Mouse (Mus musculus): ENCODE data around the gene Rara. TPM values are rescaled to one million over a fixed set of nuclear protein-coding genes. Genes with fewer than 3 reads are reported as not detected.
A peak's percentile ranks its signal among the peaks of the same experiment; 100 is the strongest.
"Not testable (repeated sequence)": the region's sequence is repeated elsewhere in the genome, so short reads cannot be mapped to it uniquely, and the experiment has no call there.

Rara gene
- total and polyA plus RNA-seq, 3 experiments: 4.5 to 13.7 (median 12.1) TPM

DNA sequence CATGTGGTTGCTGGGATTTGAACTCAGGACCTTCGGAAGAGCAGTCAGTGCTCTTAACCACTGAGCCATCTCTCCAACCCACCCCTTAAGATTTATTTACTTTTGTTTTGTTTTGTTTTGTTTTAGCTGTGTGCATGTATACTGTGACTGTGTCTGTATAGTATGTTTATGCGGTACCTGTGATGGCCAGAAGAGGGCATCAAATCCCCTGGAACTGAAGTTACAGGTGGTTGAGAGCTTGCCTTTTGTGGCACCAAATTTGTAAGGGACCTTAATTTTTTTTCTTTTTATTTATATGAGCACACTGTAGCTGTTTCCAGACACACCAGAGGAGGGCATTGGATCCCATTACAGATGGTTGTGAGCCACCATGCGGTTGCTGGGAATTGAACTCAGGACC is 11.2 kb upstream of the Rara start:
- H3K4me3 ChIP-seq (replicated peaks in 1 of 3; ENCODE audit: low read depth in 2 of 3, low read length in 2 of 3, poor library complexity in 1 of 3); H3K9me3 ChIP-seq (replicated peaks; ENCODE audit: low read length); H3K27ac ChIP-seq (ENCODE audit: insufficient read depth, low read depth); H3K27me3 ChIP-seq (replicated peaks); H3K9ac ChIP-seq (ENCODE audit: insufficient read depth, low read depth); H3K4me2 ChIP-seq (ENCODE audit: insufficient read depth, low read depth, poor library complexity, severe bottlenecking); dilution Hi-C loops (cut with MboI; ENCODE audit: extremely low pct_ligation_motif_present, extremely low pct_unique_long_range_greater_than_20kb, low sequenced_read_pairs): not testable (repeated sequence)
- Histone ChIP-seq H3K36me3 (replicated peaks in 1 of 2; ENCODE audit: control insufficient read depth in 1 of 2, insufficient read depth in 1 of 2, low read length in 1 of 2) (peaks cover 81 to 94% of the 10 kb centered on the region in 2 experiments), H3K79me2 (replicated peaks; ENCODE audit: control insufficient read depth, extremely low read depth, insufficient read depth, poor library complexity, severe bottlenecking) (peaks cover 11% of the 10 kb centered on the region), H3K4me1 (ENCODE audit: control insufficient read depth in 1 of 2, insufficient read depth in 2 of 2) (peaks cover 0 to 15% of the 10 kb centered on the region in 2 experiments; a peak in 1 of 4 replicates)
- in situ Hi-C loops (cut with MboI; ENCODE audit: low pct_ligation_motif_present, low pct_unique_long_range_greater_than_20kb, low sequenced_read_pairs): loop anchor here (5.0 to 10.0 kb wide), 3 partner anchors 58 to 222 kb away; partner anchors contain the start of gene Top2a
- peak; percentile 50 for DNase-seq (ENCODE audit: extremely low read depth)
- peak; percentile 60 for TF ChIP-seq RAD21 (IDR thresholded peaks at IDR 0.05; ENCODE audit: low read depth, low read length)
- peak; percentile 39 to 72; a peak in 3 of 4 replicates for TF ChIP-seq CTCF (conservative IDR thresholded peaks at IDR 0.05 in 1 of 2, IDR thresholded peaks at IDR 0.05 in 1 of 2; ENCODE audit: low read depth in 2 of 2, low read length in 2 of 2)
- TF ChIP-seq SMC3 (IDR thresholded peaks at IDR 0.05; ENCODE audit: low read depth, low read length): peak; percentile 63
- 0 out of 2 replicates have a peak, but pooled peaks have one; percentile 28 for TF ChIP-seq ZNF384 (IDR thresholded peaks at IDR 0.05; ENCODE audit: low read depth, low read length)

DNA sequence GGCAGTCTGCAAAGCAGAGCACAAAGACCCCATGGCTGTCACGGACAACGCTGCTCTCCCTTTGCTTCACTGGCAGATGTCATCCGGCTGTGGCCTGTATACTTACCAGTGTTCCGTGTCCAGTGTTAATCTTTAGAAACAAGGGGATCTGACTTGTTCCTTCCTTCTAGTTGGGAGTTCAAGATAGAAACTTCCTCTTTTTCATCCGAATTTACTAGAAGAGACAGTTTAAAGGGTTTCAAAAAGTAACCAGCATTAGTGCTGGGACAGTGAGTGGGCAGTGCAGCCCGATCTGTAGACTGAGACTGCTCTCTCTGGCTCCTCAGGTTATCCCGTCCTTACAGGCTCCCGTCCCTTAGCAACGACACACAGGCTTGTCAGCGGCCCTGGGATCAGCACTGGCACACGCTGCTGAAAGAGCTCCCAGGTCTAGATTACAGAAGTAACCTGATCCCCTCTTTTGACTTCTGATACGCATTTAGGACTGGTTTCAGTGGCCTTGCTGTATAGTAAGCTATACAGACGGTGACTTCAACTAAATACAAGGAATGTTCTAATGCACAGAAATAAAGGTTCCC is 10.1 kb upstream of the Rara start:
- TF ChIP-seq JUND (conservative IDR thresholded peaks at IDR 0.05; ENCODE audit: low read depth, low read length) (no peak), USF2 (conservative IDR thresholded peaks at IDR 0.05; ENCODE audit: low read depth, low read length) (no peak)
- H3K27ac ChIP-seq (ENCODE audit: insufficient read depth, low read depth): no peak overlapping the region
- peaks cover 80 to 90% of the 10 kb centered on the region in 2 experiments for H3K36me3 ChIP-seq (replicated peaks in 1 of 2; ENCODE audit: control insufficient read depth in 1 of 2, insufficient read depth in 1 of 2, low read length in 1 of 2)
- no peaks in the 10 kb centered on the region for H3K27me3 ChIP-seq (replicated peaks)
- H3K79me2 ChIP-seq (replicated peaks; ENCODE audit: control insufficient read depth, extremely low read depth, insufficient read depth, poor library complexity, severe bottlenecking): peaks cover 11% of the 10 kb centered on the region
- in situ Hi-C loops (cut with MboI; ENCODE audit: low pct_ligation_motif_present, low pct_unique_long_range_greater_than_20kb, low sequenced_read_pairs): loop anchor here (5.0 to 10.0 kb wide), 3 partner anchors 57 to 223 kb away; partner anchors contain the start of gene Top2a
- H3K4me1 ChIP-seq (ENCODE audit: control insufficient read depth in 1 of 2, insufficient read depth in 2 of 2): peaks cover 0 to 13% of the 10 kb centered on the region in 2 experiments; a peak in 1 of 4 replicates
- no peak overlapping the region for H3K9ac ChIP-seq (ENCODE audit: insufficient read depth, low read depth)
- H3K4me2 ChIP-seq (ENCODE audit: insufficient read depth, low read depth, poor library complexity, severe bottlenecking): no peak overlapping the region
- H3K4me3 ChIP-seq (replicated peaks in 1 of 3; ENCODE audit: low read depth in 2 of 3, low read length in 2 of 3, poor library complexity in 1 of 3): no peak overlapping the region
- H3K9me3 ChIP-seq (replicated peaks; ENCODE audit: low read length): no peaks in the 10 kb centered on the region
- dilution Hi-C loops (cut with MboI; ENCODE audit: extremely low pct_ligation_motif_present, extremely low pct_unique_long_range_greater_than_20kb, low sequenced_read_pairs): no loop called here
- DNase-seq (ENCODE audit: extremely low read depth): no peak

DNA sequence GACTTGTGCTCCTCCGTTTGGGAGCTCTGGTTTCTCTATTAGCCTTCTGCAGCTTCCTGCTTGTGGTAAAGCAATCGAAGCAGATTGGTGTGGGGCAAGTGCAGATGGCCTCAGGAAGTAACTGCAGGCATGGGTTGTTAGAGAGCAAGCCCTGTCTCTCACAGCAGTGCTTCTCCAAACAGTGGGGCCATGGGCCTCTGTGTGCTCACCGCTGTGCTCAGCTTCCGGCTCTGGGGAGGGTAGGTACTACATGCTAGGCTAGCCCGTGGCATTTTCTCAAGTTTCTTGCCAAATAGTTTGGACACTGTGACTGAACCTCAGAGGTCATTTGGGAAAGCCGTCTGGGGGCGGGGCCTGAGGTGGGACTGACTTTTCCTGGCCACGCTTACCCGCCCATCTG is 9.4 kb upstream of the Rara start:
- Histone ChIP-seq H3K36me3 (replicated peaks in 1 of 2; ENCODE audit: control insufficient read depth in 1 of 2, insufficient read depth in 1 of 2, low read length in 1 of 2) (peaks cover 78 to 90% of the 10 kb centered on the region in 2 experiments), H3K9ac (ENCODE audit: insufficient read depth, low read depth) (no peak overlapping the region), H3K9me3 (replicated peaks; ENCODE audit: low read length) (no peaks in the 10 kb centered on the region), H3K4me2 (ENCODE audit: insufficient read depth, low read depth, poor library complexity, severe bottlenecking) (no peak overlapping the region), H3K27ac (ENCODE audit: insufficient read depth, low read depth) (no peak overlapping the region), H3K79me2 (replicated peaks; ENCODE audit: control insufficient read depth, extremely low read depth, insufficient read depth, poor library complexity, severe bottlenecking) (peaks cover 5% of the 10 kb centered on the region), H3K4me1 (ENCODE audit: control insufficient read depth in 1 of 2, insufficient read depth in 2 of 2) (peaks cover under 1 to 19% of the 10 kb centered on the region in 2 experiments; a peak in 2 of 4 replicates), H3K27me3 (replicated peaks) (no peaks in the 10 kb centered on the region), H3K4me3 (replicated peaks in 1 of 3; ENCODE audit: low read depth in 2 of 3, low read length in 2 of 3, poor library complexity in 1 of 3) (no peak overlapping the region)
- no peak for TF ChIP-seq USF2 (conservative IDR thresholded peaks at IDR 0.05; ENCODE audit: low read depth, low read length)
- no peak for TF ChIP-seq ZNF384 (IDR thresholded peaks at IDR 0.05; ENCODE audit: low read depth, low read length)
- no peak for TF ChIP-seq ZMIZ1 (IDR thresholded peaks at IDR 0.05; ENCODE audit: low read depth, low read length)
- TF ChIP-seq MAZ (IDR thresholded peaks at IDR 0.05; ENCODE audit: low read depth, low read length): no peak
- TF ChIP-seq NRF1 (IDR thresholded peaks at IDR 0.05; ENCODE audit: low read depth, low read length): no peak
- no peak for TF ChIP-seq CHD1 (IDR thresholded peaks at IDR 0.05; ENCODE audit: low read depth, low read length)
- no peak for TF ChIP-seq IRF4 (IDR thresholded peaks at IDR 0.05; ENCODE audit: low read depth, low read length)
- no peak for TF ChIP-seq NELFE (IDR thresholded peaks at IDR 0.05; ENCODE audit: low read depth, low read length)
- TF ChIP-seq SIN3A (IDR thresholded peaks at IDR 0.05; ENCODE audit: low read length): no peak
- TF ChIP-seq USF1 (IDR thresholded peaks at IDR 0.05; ENCODE audit: low read depth, low read length): no peak
- TF ChIP-seq ELF1 (IDR thresholded peaks at IDR 0.05; ENCODE audit: low read depth, low read length): no peak
- dilution Hi-C loops (cut with MboI; ENCODE audit: extremely low pct_ligation_motif_present, extremely low pct_unique_long_range_greater_than_20kb, low sequenced_read_pairs): no loop called here
- DNase-seq (ENCODE audit: extremely low read depth): no peak
- in situ Hi-C loops (cut with MboI; ENCODE audit: low pct_ligation_motif_present, low pct_unique_long_range_greater_than_20kb, low sequenced_read_pairs): loop anchor here (5.0 to 10.0 kb wide), 3 partner anchors 57 to 223 kb away; partner anchors contain the start of gene Top2a

Measured in CH12.LX (cell line).